Mouse (Mus musculus) adrenal gland, adult 2 months (tissue): ENCODE results near the gene Zkscan7. TPM values are rescaled to one million over a fixed set of nuclear protein-coding genes. Genes with fewer than 3 reads are reported as not detected.
A peak's percentile ranks its signal among the peaks of the same experiment; 100 is the strongest.

ENCODE experiments used
- DNase-seq: peaks from one replicate; pipeline ENCODE4 v3.0.0; 2021
- polyA plus RNA-seq: library from polyadenylated mRNA; depleted of rRNA; stranded (reverse); fragments of >200 nt; gene quantifications from 2 replicates; pipeline ENCODE4 v1.2.3, GENCODE M21; 2012; rRNA removed
- total RNA-seq, 2 experiments: library from RNA; stranded (reverse); gene quantifications; 2 replicates each; pipeline ENCODE4 v1.2.3; 2021

The Zkscan7 gene
- total and polyA plus RNA-seq, 3 experiments: 4.0 to 6.5 (median 5.6) TPM

DNA sequence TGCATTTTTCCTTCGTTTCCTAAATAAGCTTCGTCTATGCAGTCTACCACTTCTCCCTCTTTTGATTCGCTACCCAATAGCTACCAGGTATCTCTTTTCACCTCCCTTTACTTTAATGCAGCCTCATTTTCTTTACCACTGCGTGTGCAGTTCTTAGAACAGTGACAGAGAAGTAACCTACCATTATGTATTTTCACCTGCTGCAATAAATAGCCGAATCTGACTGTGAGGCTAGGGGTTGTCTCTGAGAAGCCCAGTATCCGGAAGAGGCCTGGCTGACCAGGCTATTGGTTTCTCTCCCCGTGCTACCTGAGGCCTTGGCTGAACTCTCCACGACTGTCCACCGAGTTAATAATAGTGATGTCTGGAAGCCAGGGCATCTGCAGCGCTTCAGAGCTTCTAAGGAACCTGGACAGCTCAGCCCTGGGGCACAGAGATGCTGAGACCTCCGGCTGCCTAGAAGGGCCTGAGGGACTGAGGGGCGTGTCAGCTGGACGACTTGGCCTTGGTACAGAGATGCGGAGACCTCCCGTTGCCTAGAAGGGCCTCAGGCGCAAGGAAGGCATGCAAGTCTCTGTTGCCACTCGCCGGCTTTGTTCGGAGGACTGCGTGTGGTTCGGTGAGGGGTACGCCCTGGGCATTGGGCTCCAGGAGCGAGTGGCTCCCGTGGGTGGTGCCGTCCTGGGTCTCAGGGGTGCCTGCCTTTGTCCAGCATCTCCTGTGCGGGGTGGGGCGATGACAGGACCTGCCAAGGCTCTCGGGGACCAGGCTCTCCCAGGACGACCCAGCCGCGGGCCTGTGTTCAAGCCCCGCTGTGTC is 17.4 kb downstream of the Zkscan7 start:
- DNase-seq: peak; percentile 53

- DNase-seq: no peak
These were observed 37.0 kb downstream of the Zkscan7 start for GRCm38 (mm10) chr9:122922436-122922835.

DNA sequence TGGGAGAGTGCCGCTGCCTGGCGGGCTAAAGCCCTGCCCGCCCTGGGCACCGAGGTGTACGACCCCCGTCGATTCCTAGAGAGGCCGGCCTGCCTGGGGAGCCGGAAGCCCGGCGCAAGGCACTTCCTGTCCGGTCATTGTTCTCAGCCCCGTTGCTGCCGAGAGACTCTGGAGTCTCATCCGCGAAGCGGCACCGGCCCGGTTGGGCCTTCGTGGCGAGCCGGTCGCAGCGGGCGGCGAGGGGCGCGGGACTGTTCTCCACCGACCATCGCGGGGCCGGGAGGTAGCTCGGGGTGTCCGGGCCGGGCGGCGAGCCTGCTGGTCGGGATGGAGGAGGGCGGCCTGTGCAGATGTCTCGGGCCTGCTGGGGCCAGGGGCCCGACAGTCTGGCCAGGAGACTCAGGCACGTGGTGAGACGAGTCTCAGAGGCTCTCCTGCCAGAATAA is 37.5 kb downstream of the Zkscan7 start, which contains the start of gene Zfp105:
TSS of gene Zfp105 (plus strand) at position 137 of the 446 bp plus-strand sequence.
- DNase-seq: peak; percentile 79

DNA sequence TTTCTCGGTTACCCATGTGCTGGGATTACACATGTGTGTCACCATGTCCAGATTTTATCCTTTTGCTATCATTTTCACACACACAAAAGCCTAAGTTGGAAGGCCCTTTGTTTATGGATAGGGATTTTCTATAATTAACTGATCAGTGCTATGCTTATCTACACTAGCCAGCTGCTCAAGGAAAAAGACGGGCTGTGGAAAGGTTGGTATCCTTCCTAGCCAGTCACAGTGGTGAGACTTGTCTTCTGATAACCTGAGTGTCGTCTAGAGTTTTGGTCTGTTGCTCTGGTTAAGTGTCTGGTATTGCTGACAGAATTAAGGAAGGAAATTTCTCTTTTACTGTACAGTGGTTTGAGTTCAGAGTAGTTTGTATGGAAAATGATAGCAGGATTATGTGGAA is 43.4 kb downstream of the Zkscan7 start:
- no peak for DNase-seq

Other genes starting within 250 kb of the Zkscan7 start
- not detected for gene Topaz1, start 138.3 kb upstream of the Zkscan7 start, total RNA-seq
- not detected in 2 replicates for gene Topaz1, start 138.3 kb upstream of the Zkscan7 start, polyA plus RNA-seq
- 10 to 100 TPM; 19.2 to 23.5 TPM for gene Tcaim, start 80.1 kb upstream of the Zkscan7 start, total RNA-seq
- gene Tcaim, start 80.1 kb upstream of the Zkscan7 start, polyA plus RNA-seq: 3.8 and 5.0 TPM in 2 replicates
- not detected for gene Gm35549, start 41.6 kb upstream of the Zkscan7 start, total RNA-seq
- not detected in 2 replicates for gene Gm35549, start 41.6 kb upstream of the Zkscan7 start, polyA plus RNA-seq
- 100 to 1,000 TPM in 1 of 2 experiments, 10 to 100 TPM in 1; 71.4 to 109 TPM for gene Zfp445, start 19.7 kb upstream of the Zkscan7 start, total RNA-seq
- gene Zfp445, start 19.7 kb upstream of the Zkscan7 start, polyA plus RNA-seq: 15.5 and 30.5 TPM in 2 replicates
- gene Zfp105, start 37.4 kb downstream of the Zkscan7 start, total RNA-seq: 1 to 10 TPM; 3.2 to 5.4 TPM
- gene Zfp105, start 37.4 kb downstream of the Zkscan7 start, polyA plus RNA-seq: 0.15 and 0.75 TPM in 2 replicates
- 10 to 100 TPM; 18.8 to 22.3 TPM for gene 1110059G10Rik, start 65.3 kb downstream of the Zkscan7 start, total RNA-seq
- gene 1110059G10Rik, start 65.3 kb downstream of the Zkscan7 start, polyA plus RNA-seq: 1.1 and 1.6 TPM in 2 replicates
- gene Kif15, start 65.4 kb downstream of the Zkscan7 start, total RNA-seq: 1 to 10 TPM; 1.2 to 1.3 TPM
- gene Kif15, start 65.4 kb downstream of the Zkscan7 start, polyA plus RNA-seq: 0.30 TPM in 1 of 2 replicates, not detected in the other
- 10 to 100 TPM; 16.1 to 17.9 TPM for gene Tmem42, start 135.6 kb downstream of the Zkscan7 start, total RNA-seq
- gene Tmem42, start 135.6 kb downstream of the Zkscan7 start, polyA plus RNA-seq: 34.4 and 39.2 TPM in 2 replicates
- gene Tgm4, start 149.0 kb downstream of the Zkscan7 start, total RNA-seq: under 1 TPM; 0.45 to 0.52 TPM
- 0.13 and 0.26 TPM in 2 replicates for gene Tgm4, start 149.0 kb downstream of the Zkscan7 start, polyA plus RNA-seq
- gene Zdhhc3, start 227.5 kb downstream of the Zkscan7 start, total RNA-seq: 10 to 100 TPM; 62.8 to 83.5 TPM
- gene Zdhhc3, start 227.5 kb downstream of the Zkscan7 start, polyA plus RNA-seq: 221 and 236 TPM in 2 replicates
- 10 to 100 TPM; 29.6 to 39.3 TPM for gene Exosc7, start 227.5 kb downstream of the Zkscan7 start, total RNA-seq
- 7.5 and 7.6 TPM in 2 replicates for gene Exosc7, start 227.5 kb downstream of the Zkscan7 start, polyA plus RNA-seq